Mouse (Mus musculus): ENCODE results near the gene Tmem198. TPM values are rescaled to one million over a fixed set of nuclear protein-coding genes. Genes with fewer than 3 reads are reported as not detected.
A peak's percentile ranks its signal among the peaks of the same experiment; 100 is the strongest.

Tmem198 gene
- polyA plus RNA-seq, 1 experiment from 2014 or later, result 1.3 TPM

DNA sequence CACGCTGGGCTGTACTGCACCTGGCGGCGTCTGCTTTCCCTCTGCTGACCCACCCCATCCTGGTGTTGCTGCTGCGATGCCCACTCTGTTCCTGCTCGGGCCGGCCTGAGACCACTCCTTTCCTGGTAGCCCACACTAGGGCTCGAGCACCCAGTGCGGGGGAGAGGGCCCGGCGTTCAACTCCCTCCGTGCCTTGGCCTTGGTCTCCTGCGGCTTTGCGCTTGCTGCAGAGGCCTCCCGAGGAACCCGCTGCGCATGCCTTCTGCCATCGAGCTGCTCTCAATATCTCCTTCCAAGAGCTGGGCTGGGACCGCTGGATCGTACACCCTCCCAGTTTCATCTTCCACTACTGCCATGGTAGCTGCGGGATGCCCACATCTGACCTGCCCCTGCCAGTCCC is 30.3 kb downstream of the Tmem198 start:
- Histone ChIP-seq H3K27me3 (replicated peaks; ENCODE audit: insufficient read depth, low read length) (no peaks in the 10 kb centered on the region), H3K9ac (replicated peaks; ENCODE audit: low read depth) (no peak overlapping the region), H3K27ac (ENCODE audit: low read length) (0 out of 2 replicates have a peak overlapping the region, but pooled peaks have one; percentile 27), H3K36me3 (ENCODE audit: insufficient read depth, low read length) (no peaks in the 10 kb centered on the region), H3K4me2 (replicated peaks; ENCODE audit: low read depth, low read length) (no peak overlapping the region), H3K4me3 (ENCODE audit: low read depth, low read length) (no peak overlapping the region), H3K9me3 (ENCODE audit: low read length) (no peaks in the 10 kb centered on the region), H3K4me1 (ENCODE audit: insufficient read depth, low read depth, low read length) (peaks cover 7% of the 10 kb centered on the region)
- 69% methylated on average over 20 of the region's 20 CpGs for WGBS
- no peak for TF ChIP-seq CTCF (IDR thresholded peaks at IDR 0.05)
- no peak for TF ChIP-seq EP300 (IDR thresholded peaks at IDR 0.05)
- no peak for ATAC-seq
- DNase-seq (ENCODE audit: low spot score), result no peak

DNA sequence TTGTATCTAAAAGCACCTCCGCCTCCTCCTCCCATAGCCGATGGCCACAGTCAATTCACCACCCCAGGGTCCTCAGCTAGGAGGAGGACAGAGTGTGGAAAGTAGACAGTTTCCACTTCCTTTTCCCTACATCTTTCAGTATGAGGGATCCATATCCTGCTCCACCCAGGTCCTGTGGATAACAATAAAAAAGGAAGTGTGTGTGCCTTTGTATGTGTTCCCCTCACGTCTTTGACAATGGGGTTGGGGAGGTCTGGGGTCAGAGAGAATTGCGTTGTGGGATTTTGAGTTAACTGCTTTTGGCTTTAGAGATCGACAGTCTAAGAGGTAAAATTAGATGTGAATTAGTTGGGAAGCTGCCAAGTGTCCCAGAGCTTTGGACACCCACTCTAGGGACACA is 30.8 kb downstream of the Tmem198 start:
- Histone ChIP-seq H3K27me3 (replicated peaks; ENCODE audit: insufficient read depth, low read length) (no peaks in the 10 kb centered on the region), H3K36me3 (ENCODE audit: insufficient read depth, low read length) (no peaks in the 10 kb centered on the region), H3K9me3 (ENCODE audit: low read length) (no peaks in the 10 kb centered on the region), H3K9ac (replicated peaks; ENCODE audit: low read depth) (no peak overlapping the region), H3K4me1 (ENCODE audit: insufficient read depth, low read depth, low read length) (peaks cover 7% of the 10 kb centered on the region), H3K4me3 (ENCODE audit: low read depth, low read length) (no peak overlapping the region), H3K4me2 (replicated peaks; ENCODE audit: low read depth, low read length) (no peak overlapping the region), H3K27ac (ENCODE audit: low read length) (peak overlapping the region; percentile 27; the same call in 1 of the 2 replicates)
- ATAC-seq, result peak; percentile 27
- 45% methylated on average over 5 of the region's 5 CpGs for WGBS
- TF ChIP-seq EP300 (IDR thresholded peaks at IDR 0.05), result peak; percentile 84
- TF ChIP-seq CTCF (IDR thresholded peaks at IDR 0.05), result no peak
- DNase-seq (ENCODE audit: low spot score), result peak; percentile 43

DNA sequence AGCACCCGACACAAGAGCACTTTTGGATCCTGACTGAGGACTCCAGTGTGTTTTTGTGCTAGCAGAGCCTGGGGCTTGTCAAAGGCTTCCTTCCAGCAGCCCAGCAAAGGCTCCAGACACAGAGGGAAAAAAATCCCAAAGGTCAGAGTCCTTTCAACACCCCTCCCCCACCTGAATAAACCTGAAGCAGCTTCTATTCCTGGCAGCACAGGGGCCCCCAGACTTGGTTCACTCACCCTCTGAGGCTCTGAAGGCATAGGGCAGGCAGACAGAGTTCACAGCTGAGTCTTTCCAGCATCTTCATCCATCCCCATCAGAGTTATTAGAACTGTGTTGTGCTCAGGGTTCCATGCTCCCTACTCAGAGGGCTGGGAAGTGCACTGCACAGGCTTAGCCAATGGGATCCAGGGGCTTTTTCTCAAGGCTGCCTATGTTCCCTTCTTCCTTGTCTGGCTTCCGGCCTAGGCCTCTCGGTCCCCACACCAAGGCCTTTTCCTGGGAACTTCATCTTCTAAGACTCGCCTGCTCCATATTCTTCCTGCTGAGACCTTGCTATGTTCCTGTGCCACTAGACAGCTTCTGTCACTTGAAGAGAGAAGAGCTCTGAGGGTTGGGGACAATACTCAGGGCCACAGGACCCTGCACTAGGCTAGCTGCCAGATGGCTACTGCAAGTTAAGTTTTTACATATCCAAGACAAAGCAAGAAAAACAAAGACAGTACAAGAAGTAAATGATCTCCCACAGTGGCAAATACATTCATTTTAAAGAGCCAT is 32.3 kb downstream of the Tmem198 start:
- ATAC-seq, result no peak

DNA sequence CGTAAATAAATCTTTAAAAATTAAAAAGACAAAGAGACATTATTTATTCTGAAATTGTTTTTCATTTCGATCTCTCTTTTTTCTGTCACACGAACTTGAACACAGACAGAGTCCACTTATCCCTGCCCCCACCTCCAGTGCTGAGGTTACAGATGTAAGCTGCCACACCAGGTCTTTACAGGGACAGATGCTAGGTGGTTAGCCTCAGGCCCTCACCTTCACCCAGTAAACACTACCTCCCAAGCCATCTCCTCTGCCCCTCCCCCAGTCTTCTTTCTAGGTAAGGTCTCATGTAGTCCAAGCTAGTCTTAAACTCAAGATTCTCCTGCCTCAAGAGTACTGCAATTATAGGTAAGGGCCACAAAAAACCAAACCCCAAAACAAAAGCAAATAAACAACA is 33.2 kb downstream of the Tmem198 start:
- H3K9ac ChIP-seq (replicated peaks; ENCODE audit: low read depth), result no peak overlapping the region
- H3K4me1 ChIP-seq (ENCODE audit: insufficient read depth, low read depth, low read length), result 0 out of 2 replicates have a peak, but pooled peaks cover 7% of the 10 kb centered on the region
- ATAC-seq, result no peak
- H3K4me3 ChIP-seq (ENCODE audit: low read depth, low read length), result no peak overlapping the region
- 88% methylated on average over 3 of the region's 3 CpGs for WGBS
- H3K27ac ChIP-seq (ENCODE audit: low read length), result no peak overlapping the region
- H3K27me3 ChIP-seq (replicated peaks; ENCODE audit: insufficient read depth, low read length), result no peaks in the 10 kb centered on the region
- TF ChIP-seq CTCF (IDR thresholded peaks at IDR 0.05) (no peak), EP300 (IDR thresholded peaks at IDR 0.05) (no peak)
- H3K4me2 ChIP-seq (replicated peaks; ENCODE audit: low read depth, low read length), result no peak overlapping the region
- no peak for DNase-seq (ENCODE audit: low spot score)
- H3K9me3 ChIP-seq (ENCODE audit: low read length), result no peaks in the 10 kb centered on the region
- H3K36me3 ChIP-seq (ENCODE audit: insufficient read depth, low read length), result no peaks in the 10 kb centered on the region

More for the DNA sequence above, 32.3 kb downstream of the Tmem198 start:
- Histone ChIP-seq H3K4me3 (ENCODE audit: low read depth, low read length) (no peak overlapping the region), H3K9ac (replicated peaks; ENCODE audit: low read depth) (no peak overlapping the region), H3K9me3 (ENCODE audit: low read length) (no peaks in the 10 kb centered on the region), H3K4me2 (replicated peaks; ENCODE audit: low read depth, low read length) (no peak overlapping the region), H3K27ac (ENCODE audit: low read length) (no peak overlapping the region), H3K36me3 (ENCODE audit: insufficient read depth, low read length) (no peaks in the 10 kb centered on the region), H3K27me3 (replicated peaks; ENCODE audit: insufficient read depth, low read length) (no peaks in the 10 kb centered on the region), H3K4me1 (ENCODE audit: insufficient read depth, low read depth, low read length) (peaks cover 7% of the 10 kb centered on the region; the same call in 1 of the 2 replicates)
- no peak for DNase-seq (ENCODE audit: low spot score)
- TF ChIP-seq EP300 (IDR thresholded peaks at IDR 0.05), result no peak
- 61% methylated on average over 4 of the region's 4 CpGs for WGBS

DNA sequence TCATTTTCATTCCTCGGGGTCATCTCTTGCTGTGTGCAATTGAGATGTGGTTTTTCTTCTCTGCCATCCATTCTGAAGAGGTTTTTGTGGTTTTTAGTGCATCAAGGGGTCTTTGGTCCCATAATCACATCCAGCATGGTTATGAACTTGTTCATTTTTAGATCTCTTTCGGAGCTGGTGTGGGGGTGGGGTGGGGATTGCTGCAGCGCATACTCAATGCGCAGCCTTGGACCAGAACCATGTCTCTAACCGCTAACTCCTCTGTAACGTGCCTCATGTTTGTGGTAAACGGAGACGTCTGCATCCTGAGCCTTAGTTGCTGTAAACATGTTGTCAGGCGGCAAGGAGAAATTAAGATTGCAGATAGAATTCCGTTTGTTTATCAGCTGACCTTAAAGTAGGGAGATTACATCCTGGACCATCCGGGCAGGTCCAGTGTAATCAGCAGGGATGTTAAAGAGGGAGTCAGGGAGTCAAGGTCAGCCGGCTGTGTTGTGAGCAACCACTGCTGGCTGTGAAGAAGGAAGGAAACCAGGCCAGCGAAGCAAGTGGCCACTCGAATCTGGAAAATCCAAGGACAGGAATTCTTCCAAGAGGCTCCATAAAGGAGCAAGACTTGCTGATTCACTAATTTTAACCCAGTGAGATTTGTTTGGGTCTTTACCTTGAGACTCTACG is 37.5 kb downstream of the Tmem198 start:
- Histone ChIP-seq H3K9me3 (ENCODE audit: low read length) (no peaks in the 10 kb centered on the region), H3K4me1 (ENCODE audit: insufficient read depth, low read depth, low read length) (peaks cover 6% of the 10 kb centered on the region; the same call in 1 of the 2 replicates), H3K27ac (ENCODE audit: low read length) (no peak overlapping the region), H3K36me3 (ENCODE audit: insufficient read depth, low read length) (no peaks in the 10 kb centered on the region), H3K4me2 (replicated peaks; ENCODE audit: low read depth, low read length) (no peak overlapping the region), H3K27me3 (replicated peaks; ENCODE audit: insufficient read depth, low read length) (no peaks in the 10 kb centered on the region), H3K4me3 (ENCODE audit: low read depth, low read length) (no peak overlapping the region), H3K9ac (replicated peaks; ENCODE audit: low read depth) (no peak overlapping the region)
- 55% methylated on average over 15 of the region's 15 CpGs for WGBS
- peak; percentile 46 for DNase-seq (ENCODE audit: low spot score)
- TF ChIP-seq CTCF (IDR thresholded peaks at IDR 0.05) (no peak), EP300 (IDR thresholded peaks at IDR 0.05) (peak; percentile 51)
- no peak for ATAC-seq

DNA sequence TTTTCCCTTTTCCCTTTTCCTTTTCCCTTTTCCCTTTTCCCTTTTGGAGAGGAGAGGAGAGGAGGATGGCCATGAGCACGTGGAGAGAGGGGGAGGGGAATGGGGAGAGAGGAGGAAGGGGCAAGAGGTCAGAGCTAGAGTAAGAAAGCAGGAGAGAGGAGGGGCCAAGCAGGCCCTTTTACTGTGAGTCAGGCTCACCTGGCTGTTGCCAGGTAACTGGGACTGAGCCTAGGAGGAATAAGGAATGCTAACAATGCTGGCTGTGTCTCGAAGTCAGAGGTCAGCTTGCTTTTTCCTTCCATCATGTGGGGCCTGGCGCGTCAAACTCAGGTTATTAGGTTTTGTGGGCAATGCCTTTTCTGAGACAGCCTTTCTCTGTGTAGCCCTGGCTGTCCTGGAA is 38.7 kb downstream of the Tmem198 start:
- ATAC-seq, result no peak
- Histone ChIP-seq H3K4me2 (replicated peaks; ENCODE audit: low read depth, low read length) (no peak overlapping the region), H3K27me3 (replicated peaks; ENCODE audit: insufficient read depth, low read length) (no peaks in the 10 kb centered on the region), H3K36me3 (ENCODE audit: insufficient read depth, low read length) (no peaks in the 10 kb centered on the region), H3K4me1 (ENCODE audit: insufficient read depth, low read depth, low read length) (peaks cover 6% of the 10 kb centered on the region; the same call in 1 of the 2 replicates), H3K27ac (ENCODE audit: low read length) (no peak overlapping the region), H3K9me3 (ENCODE audit: low read length) (no peaks in the 10 kb centered on the region), H3K4me3 (ENCODE audit: low read depth, low read length) (no peak overlapping the region), H3K9ac (replicated peaks; ENCODE audit: low read depth) (no peak overlapping the region)
- DNase-seq (ENCODE audit: low spot score), result peak; percentile 45
- no peak for TF ChIP-seq CTCF (IDR thresholded peaks at IDR 0.05)
- TF ChIP-seq EP300 (IDR thresholded peaks at IDR 0.05), result no peak
- 48% methylated on average over 2 of the region's 4 CpGs for WGBS
